Mouse (Mus musculus): ENCODE data around the gene Itgb5.

Itgb5 gene

DNA sequence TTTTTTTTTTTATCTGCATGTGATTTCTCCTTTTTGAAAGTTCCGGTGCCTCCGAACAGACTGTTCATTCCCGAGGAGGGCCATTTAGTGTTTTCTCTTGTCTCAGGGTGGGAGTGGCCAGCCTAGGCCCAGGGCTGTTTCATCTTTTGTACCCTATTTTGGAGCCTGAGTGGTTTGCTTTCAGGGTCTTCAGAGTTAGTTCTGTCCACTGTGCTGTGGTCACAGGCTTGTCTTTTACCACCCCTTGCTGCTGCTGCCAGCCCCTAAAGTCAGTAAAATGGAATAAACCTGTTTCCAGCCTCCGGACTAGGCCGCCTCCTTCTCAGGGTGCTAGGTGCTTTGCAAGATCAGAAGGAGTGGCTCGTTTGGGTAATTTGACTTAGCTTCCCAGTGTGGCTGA is 2.6 kb downstream of the Itgb5 start:
- no peak for DNase-seq (ENCODE audit: extremely low read depth, low read depth)

DNA sequence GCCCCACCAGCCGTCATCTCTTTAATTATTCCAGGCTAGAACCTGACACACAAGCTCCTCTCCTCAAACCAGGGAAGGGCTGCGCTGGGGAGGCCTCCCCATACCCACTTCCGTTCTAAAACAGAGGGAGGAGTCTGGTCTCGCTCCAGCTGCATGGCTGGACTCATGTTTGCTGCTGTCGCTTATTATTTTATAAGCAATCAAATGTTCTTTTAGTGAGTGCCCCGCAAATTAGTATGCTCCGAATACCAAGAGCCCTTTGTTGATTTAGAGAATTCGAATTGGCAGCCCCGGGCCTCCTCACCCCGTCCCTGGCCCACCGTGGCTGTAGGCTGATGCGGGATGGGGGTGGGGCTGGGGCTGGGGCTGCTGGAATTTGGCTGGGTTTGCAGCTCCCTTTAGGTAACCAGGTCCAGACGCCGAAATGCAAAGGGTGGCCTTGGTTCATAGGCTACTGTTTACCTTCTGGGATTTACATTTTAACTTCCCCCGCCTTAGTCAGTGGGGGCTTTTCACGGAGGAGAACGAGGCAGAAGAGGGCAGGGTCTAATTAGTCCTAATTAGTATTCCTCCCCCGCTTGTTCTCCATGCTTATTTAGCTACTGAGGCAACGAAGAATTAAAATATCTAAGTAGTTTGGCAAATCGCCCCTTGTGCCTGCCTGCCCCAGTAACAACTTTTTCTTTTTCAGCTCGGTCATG is 3.4 kb downstream of the Itgb5 start:
- no peak for DNase-seq (ENCODE audit: extremely low read depth, low read depth)

DNA sequence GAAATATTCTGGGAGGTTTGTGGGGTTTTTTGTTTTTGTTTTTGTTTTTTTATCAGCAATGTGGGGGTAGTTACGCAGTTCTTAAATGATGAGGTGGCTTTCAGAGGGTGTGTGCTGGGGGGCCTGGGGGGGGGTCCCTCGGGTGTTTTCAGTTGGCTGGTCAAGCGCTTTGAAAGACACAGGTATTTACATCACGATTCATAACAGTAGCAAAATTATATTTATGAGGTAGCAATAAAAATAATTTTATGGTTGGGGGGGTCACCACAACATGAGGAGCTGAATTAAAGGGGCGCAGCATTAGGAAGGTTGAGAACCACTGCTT is 3.9 kb downstream of the Itgb5 start:
- no peak for DNase-seq (ENCODE audit: extremely low read depth, low read depth)

DNA sequence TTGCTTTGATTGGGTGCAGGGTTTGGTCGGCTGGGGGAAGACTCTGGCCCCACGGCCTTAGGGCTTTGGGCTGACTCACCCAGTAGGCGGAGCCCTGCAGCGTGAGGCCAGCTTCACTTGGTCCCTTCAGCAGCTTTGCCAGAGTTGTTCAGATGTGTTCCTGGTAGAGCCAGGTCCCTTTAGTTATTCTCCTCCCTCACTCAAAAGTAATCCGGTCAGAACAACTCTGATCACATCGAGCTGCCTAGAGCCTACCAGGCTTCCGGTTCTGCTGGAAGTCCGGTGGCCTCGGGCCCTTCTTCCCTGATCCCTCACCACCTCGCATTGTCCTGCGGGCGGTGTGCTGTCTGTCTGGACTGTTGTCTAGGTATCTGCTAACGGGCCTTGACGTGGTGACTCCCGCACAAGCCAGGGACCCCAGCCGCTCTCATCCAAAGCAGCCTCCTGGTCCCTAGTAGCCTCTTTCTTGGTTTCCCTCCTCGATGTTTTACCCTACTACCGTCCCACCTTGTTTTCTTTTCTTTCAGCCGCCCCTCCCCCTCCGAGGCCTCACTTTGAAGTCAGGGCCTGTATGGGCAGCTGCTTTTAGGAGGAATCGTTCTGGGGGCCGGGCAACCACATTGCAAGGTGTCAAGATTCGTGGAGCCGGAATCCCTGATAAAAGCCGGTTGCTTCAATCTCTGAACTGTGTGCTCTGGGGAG is 4.5 kb downstream of the Itgb5 start:
- DNase-seq (ENCODE audit: extremely low read depth, low read depth), result no peak

DNA sequence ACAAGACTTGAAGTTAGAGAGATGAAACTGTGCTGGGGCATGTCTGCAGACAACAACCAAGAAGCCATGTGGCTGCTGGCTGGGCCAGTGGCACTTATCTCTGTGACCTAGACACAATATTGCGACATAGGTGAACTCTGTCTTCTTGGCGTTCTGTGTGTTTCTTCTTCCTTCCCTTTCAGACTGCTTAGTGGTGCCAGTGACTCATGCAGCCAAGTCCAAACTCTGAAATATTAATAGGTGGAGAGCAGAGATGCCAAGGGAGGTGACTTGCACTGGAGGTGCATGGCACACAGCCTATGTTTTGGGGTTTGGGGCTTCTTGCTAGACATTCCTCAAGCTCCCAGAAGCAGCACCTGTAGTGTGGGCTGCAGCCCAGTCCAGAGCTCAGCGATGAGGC is 7.2 kb downstream of the Itgb5 start:
- DNase-seq (ENCODE audit: extremely low read depth, low read depth), result no peak

DNA sequence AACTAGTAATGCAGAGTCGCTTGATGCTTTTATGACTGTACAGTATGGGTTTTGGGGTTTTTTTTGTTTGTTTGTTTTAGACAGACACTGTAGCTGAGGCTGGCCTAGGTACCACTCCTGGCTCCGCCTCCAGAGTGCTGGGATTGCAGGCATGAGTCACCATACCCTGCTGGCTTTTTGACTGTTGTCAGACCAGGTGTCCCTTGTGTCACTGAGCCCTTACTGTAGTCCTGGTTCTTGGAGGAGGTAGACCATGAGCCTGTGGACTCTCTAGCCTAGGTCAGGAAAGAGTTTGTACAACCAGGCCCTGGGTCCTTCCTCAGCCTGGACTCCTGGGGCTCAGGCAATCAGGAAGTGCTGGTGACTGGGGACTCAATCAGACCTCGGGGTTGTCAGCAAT is 7.7 kb downstream of the Itgb5 start:
- DNase-seq (ENCODE audit: extremely low read depth, low read depth), result no peak

DNA sequence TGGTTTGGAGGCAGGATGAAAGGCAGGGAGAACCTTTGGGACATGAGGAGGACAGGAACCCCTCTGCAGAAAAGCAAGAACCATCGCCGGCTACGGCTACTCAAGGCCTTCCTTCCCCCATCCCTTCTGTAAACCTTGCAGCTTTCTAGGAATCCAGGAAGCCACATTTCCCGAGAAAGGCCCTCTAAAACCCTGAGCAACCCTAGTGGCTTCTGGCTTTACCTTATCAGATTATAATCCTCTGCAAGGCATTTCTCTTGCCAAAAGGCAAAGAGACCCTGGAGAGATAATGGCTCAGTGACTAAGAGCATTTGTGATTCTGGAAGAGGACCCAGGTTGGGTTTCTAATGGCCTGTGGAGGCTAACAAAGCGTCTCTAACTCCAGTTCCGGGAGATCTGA is 11.2 kb downstream of the Itgb5 start:
- no peak for DNase-seq (ENCODE audit: extremely low read depth, low read depth)

DNA sequence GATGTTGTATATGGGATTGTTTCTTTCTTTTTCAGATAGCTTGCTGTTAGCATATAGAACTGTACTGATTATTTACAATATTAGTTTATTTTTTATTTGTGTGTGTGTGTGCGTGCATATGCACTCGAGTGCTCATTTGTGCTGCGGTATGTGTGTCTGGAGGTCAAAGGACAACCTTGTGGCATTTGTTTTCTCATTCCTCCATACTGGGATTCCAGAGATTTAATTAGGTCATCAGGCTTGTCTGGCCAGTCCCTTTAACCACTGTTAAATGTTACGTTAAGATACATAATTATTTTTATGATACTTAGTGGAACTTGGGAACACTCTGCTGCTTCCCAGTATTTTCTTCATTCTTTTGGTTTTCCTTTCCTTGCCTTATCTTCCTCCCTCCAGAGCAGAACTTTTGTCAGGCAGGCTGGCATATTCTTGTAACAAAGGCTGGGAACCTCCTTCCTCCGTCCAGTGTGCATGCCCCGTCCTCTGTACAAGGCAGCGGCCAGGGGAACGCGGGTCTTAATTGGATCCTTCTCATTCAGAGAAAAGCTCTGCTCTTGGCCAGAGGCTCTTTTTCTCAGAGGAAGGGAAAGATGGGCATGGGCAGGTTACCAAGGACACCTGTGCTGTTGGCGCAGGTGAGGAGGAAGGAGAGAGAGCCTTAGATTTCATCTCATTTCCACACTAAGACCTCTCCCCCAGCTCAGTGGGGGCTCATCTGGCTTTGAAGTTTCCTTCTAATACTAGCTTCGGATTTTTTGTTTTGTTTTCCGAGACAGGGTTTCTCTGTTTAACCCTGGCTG is 12.8 kb downstream of the Itgb5 start:
- DNase-seq (ENCODE audit: extremely low read depth, low read depth), result no peak

DNA sequence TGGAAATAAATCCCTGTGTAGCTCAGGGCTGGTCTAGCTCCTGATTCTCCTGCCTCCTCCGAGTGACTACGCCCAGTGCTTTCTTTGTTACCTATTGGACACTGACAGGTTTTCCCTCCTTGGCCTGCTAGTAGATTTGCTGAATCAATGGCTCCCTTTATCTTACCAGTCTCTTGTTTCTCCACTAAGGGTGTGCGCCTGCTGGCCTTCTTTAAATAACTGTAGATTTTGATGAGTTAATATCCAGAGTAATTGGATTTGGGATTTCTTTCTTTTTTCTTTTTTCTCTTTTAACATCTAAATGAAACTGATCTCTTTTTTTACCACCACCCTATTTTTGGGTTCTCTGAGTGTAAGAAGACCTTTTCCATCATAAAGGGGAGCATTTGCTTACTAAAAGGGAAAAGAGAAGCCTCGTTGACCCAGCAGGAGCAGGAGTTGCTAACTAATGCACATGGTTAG is 14.7 kb downstream of the Itgb5 start:
- DNase-seq (ENCODE audit: extremely low read depth, low read depth), result no peak

DNA sequence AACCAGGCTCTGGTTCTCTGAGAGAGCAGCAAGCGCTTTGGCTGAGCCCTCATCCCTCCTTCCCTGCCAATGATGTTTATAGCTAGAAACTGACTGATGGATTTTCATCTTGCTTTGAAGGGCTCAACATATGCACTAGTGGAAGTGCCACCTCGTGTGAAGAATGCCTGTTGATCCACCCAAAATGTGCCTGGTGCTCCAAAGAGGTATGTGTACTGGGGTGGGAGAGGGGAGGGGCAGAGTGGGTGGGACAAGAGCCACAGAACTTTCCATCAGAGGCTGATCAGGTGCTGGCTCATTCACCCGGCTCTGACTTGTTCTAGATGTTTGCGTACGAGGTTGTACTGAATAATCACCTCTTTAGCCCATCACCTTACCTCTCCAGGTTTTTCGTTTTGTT is 15.4 kb downstream of the Itgb5 start:
- DNase-seq (ENCODE audit: extremely low read depth, low read depth), result no peak

DNA sequence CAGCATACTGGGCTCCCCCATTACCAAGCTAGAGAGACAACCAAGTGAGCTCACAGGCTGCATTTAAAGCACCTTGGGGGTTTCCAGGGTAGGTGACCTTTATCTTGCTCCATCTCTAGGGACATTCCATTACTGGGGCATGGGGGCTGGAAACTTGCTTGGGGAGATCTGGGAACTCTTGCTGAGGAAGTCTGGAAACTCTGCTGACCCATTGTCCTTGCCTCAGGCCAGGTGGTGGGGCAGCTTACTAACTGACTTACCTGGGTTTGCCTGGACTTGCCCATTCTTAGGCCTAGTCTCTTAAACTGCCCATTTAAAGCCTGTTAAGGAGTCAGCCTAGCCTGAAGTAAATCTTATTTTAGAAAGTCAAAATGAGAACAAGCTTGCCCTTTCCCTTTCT is 23.8 kb downstream of the Itgb5 start:
- no peak for DNase-seq (ENCODE audit: extremely low read depth, low read depth)

DNA sequence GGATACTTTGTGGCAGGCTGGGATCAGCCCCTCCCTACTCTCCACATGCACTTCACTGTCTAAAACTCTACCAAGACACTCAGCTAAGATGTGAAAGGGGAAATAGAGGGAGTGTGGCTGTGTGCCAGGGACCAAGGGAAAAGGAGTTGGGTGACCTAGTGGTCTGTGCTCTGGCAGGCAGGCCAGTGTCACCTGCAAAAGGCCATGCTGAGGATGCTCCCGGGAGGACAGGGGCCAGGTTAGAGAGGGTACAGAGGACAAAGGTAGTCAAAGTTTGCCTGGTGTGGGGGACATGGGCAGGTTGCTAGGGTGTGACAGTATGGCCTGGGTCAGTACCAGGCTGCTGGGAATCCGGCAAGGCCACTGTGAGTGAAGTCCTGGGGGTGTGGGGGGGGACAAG is 29.3 kb downstream of the Itgb5 start:
- peak; percentile 46 for DNase-seq (ENCODE audit: extremely low read depth, low read depth)

DNA sequence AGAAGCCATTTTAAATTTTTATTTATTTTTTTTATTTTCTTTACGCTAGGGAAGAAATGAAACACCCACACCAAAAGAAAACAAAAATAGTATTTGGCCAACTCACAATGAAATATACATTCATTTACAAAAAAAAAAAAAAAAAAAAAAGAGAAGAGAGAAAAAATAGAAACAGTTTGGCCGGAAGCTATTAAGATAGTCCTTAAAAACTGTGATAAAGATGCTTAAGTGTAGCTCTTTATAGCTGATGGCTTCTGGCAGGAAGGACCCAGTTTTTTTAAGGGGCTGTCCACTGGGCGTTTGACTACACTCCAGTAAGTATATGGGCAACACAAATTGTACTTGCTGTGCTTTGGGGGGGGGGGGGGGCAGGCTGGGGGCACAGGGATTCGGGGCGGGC is 29.9 kb downstream of the Itgb5 start:
- no peak for DNase-seq (ENCODE audit: extremely low read depth, low read depth)

DNA sequence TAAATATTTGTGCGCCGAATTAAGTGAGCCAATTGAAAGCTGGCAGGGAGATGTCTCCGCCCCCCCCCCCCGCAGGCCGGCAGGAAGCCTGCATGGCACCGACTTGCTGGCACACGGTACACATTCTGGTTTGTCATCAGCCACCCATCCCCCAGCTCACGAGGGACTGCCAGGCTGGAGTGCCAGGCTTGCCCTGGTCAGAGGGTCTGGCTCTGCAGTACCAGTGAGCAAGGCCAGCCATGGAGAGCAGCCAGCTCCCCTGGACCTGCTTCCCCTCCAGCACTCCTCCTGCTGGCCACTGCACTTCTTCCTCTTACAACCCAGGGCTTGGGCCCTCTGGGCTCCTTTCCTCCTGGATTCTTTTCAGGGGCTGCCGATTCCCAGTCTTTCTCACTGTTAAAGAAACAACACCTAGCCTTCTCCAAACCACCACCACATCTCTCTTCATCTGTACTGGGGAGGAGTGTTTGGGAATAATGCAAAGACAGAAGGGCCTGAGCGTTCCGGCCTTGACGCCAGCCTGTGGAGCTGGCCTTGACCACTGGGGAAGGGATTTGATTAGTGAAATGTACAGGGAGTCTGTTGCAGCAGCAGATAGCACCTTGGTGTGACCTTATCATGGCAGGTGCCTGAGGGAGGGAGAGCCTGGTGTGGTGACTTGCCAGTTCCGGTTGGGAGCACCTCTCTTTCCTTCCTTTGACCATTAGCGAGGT is 30.7 kb downstream of the Itgb5 start:
- peak; percentile 37 for DNase-seq (ENCODE audit: extremely low read depth, low read depth)

DNA sequence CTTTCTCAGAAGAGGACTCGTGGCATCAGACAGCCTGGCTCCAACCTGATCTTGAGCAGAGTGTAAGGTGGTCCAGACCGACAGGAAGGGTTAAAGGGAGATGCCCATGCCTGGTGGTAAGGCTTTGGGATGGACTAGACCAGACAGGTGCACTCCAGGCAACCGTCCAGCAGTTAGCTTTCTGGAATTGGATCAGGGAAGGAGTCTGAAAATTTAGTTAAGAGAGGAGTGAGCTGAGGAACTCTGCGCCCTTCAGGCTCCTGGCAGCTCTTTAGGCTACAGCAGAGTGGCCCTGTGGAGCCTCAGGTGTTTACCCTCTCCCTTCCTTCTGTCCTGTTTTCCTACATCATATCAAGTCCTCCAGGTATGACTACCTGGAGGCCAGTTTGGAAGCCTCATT is 32.9 kb downstream of the Itgb5 start:
- no peak for DNase-seq (ENCODE audit: extremely low read depth, low read depth)

DNA sequence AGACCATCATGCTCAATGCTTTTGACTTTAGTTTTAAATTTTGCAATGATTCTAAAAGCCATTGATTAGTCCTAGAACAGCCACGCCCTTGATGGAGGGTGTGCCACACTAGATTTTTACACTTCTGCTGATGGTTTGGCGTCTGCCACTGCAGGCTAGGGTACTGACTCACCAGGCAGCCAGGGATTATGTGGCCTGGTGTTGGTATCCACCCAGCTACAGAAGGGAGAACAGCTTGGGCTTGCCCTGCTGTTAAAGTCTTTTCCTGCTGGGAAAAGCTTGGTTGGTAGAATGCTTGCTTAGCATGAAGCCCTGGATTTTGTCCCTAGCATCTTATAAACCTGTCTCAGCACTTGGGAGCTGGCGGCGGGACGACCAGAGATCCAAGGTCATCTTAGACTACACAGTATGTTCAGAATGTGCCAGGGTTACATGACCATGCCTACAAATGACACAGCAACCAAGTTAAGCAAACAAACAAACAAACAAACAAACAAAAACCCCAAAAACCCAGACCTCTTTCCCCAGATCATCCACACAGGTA is 33.8 kb downstream of the Itgb5 start:
- DNase-seq (ENCODE audit: extremely low read depth, low read depth), result no peak

DNA sequence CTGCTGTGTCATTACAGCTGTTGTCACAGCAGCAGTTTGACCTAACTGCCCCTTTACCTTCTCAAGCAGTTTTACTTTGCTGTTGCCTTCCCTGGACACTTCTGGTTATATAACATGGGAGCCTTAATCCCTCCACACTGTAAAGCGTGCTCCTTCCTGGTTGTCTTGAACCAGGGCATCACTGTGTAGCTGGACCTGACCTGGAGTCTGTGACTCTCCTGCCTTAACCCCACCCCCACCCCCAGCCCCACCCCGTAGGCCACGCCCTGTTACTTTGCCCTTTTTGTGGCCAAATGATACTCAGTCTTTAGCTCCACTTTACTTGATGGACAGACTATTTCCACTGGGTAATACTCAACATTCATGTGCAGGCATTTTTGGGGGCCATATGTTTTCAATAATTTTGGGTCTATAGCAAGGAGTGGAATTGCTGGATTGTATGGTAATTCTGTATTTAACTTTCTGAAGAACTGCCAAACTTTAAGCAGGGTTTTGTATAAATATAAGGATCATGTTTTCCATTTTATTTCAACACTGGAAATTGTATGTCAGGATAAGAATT is 40.8 kb downstream of the Itgb5 start:
- DNase-seq (ENCODE audit: extremely low read depth, low read depth), result no peak

DNA sequence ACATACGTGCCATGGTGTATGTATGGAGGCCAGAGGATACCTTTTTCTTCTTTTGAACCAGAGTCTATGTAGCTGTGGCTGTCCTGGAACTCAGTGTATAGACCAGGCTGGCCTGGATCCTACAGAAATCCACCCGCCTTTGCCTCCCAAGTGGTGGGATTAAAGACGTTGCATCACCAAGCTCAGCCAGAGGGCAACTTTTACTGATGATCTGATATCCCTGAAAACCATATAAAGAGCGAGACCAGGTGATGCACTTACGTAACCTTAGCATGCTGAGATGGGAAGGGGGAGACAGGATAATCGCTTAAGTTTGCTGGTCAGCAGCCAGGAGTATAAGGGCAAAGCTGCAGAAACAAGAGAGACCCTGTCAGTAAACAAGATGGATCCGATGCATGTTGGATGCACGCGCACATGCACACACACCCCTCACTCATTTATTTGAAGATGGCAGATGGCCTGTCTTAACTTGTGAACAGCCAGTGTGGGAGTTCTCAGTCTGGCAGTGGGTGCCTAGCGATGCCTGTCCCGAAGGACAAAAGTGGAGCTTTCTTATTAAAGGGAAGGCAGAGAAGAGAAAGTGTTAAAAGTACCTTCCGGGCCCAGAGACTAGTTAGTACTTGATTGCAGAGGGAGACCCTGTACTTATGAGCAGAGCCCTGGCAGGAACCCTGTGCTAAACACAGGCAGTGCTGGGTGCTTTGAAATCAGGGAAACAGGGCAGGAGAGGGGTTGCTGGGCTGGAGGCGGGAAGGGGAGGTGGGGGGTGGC is 41.7 kb downstream of the Itgb5 start:
- DNase-seq (ENCODE audit: extremely low read depth, low read depth), result no peak

DNA sequence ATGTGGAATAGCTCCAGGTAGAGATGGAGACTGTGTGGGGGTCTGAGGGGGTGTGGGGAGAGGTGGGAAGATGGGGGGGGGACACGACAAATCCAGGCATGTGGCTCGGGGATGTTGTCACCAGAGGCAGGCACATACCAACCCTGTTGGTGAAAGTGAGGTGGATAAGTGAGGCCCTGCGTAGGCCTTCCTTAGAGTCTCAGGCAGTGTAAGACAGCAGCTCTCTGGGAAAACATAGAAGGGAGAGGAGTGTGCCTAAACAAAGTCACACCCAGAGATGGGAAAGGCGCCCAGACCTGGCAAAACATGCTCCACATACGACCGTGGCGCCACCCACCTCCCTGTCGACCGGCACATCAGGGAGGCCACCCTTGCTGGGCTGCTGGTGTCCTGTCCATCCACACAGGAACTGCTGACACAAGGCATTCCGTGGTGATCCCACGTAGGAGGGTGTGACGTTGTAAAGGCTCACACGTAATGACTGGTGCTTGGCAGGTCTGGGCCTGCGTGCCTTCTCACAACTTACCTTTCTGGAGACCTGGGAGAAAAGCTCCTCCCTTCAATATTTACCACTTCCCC is 42.5 kb downstream of the Itgb5 start:
- no peak for DNase-seq (ENCODE audit: extremely low read depth, low read depth)

DNA sequence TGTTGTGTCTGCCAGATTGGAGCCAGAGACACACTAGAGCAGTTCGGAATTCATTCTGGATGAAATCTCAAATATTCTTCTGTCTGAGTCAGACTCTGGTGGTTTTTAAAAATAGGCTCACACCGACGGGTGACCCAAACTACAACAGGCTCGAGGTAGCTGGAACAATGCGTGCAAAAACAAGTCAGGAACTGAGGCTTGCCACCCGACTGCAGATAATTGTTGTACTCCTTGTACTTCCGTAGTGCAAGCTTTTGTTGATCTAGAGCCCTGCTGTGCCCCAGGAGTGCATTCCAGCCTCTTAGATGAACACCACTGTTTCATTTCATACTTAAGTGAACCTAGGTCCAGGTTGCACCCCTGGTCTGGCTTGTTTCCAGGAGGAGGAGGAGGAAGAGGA is 43.8 kb downstream of the Itgb5 start:
- DNase-seq (ENCODE audit: extremely low read depth, low read depth), result no peak

Measured in MEL-GATA-1-ER (cell line).